Mouse (Mus musculus): ENCODE data around the gene Dnah1. TPM values are rescaled to one million over a fixed set of nuclear protein-coding genes. Genes with fewer than 3 reads are reported as not detected.
A peak's percentile ranks its signal among the peaks of the same experiment; 100 is the strongest.

Dnah1 gene
- polyA plus RNA-seq, 1 experiment from 2014 or later = 2.8 TPM

GRCm38 (mm10) chr14:31226978-31227377, 96.7 kb downstream of the Dnah1 start:
- Histone ChIP-seq H3K9me3 (no peaks in the 10 kb centered on the region), H3K27me3 (ENCODE audit: insufficient read depth, poor library complexity, severe bottlenecking) (no peaks in the 10 kb centered on the region), H3K4me1 (peaks cover 65% of the 10 kb centered on the region), H3K27ac (peak overlapping the region; percentile 44; the same call in 1 of the 2 replicates), H3K4me3 (no peak overlapping the region), H3K36me3 (peaks cover 3% of the 10 kb centered on the region; the same call in 1 of the 2 replicates)
- 72% methylated on average over 4 of the region's 4 CpGs for WGBS
- no peak for DNase-seq (ENCODE audit: low spot score)

DNA sequence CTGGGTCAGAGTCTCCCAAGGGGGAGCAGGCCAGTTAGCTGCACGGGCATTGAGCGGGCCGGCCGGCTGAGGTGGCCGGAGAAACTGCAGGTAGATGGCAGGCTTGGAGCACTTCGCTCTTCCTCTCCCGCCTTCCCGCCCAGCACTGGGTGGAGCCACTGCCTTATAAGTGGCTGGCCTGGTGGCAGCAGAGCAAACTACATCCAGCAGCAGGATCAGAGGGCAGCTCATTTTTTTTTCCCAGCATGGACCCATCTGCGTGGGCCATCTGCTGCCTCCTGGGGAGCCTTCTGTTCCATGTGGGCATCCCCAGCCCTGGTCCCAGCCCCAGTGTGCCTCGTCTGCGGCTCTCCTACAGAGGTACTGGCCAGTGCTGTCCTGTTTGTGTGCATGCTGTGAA, 106.0 kb downstream of the Dnah1 start, which contains the start of gene Sema3g:
Sema3g (plus strand) TSS at position 195 of the 400 bp plus-strand sequence.
- peak within 1 kb of the TSS; percentile 82 for H3K27ac ChIP-seq
- peak; percentile 91 for DNase-seq (ENCODE audit: low spot score)

GRCm38 (mm10) chr14:31216846-31217245, 106.8 kb downstream of the Dnah1 start, which contains the start of gene Nisch:
Gene Nisch, minus strand, starts transcription at chr14:31216946.
- Histone ChIP-seq H3K36me3 (peaks cover 10% of the 10 kb centered on the region), H3K4me1 (peaks cover 71% of the 10 kb centered on the region), H3K4me3 (peak within 1 kb of the TSS; percentile 41), H3K27me3 (ENCODE audit: insufficient read depth, poor library complexity, severe bottlenecking) (0 out of 2 replicates have a peak, but pooled peaks cover 10% of the 10 kb centered on the region), H3K27ac (peak within 1 kb of the TSS; percentile 82), H3K9me3 (no peaks in the 10 kb centered on the region)
- WGBS = 75% methylated on average over 2 of the region's 2 CpGs
- no peak for DNase-seq (ENCODE audit: low spot score)

More for the DNA sequence above, 106.0 kb downstream of the Dnah1 start, which contains the start of gene Sema3g:
- Histone ChIP-seq H3K27me3 (ENCODE audit: insufficient read depth, poor library complexity, severe bottlenecking) (0 out of 2 replicates have a peak, but pooled peaks cover 10% of the 10 kb centered on the region), H3K36me3 (peaks cover 2% of the 10 kb centered on the region), H3K4me1 (peaks cover 64% of the 10 kb centered on the region), H3K4me3 (peak within 1 kb of the TSS; percentile 41), H3K9me3 (no peaks in the 10 kb centered on the region)
- 9% methylated on average over 11 of the region's 11 CpGs for WGBS

DNA sequence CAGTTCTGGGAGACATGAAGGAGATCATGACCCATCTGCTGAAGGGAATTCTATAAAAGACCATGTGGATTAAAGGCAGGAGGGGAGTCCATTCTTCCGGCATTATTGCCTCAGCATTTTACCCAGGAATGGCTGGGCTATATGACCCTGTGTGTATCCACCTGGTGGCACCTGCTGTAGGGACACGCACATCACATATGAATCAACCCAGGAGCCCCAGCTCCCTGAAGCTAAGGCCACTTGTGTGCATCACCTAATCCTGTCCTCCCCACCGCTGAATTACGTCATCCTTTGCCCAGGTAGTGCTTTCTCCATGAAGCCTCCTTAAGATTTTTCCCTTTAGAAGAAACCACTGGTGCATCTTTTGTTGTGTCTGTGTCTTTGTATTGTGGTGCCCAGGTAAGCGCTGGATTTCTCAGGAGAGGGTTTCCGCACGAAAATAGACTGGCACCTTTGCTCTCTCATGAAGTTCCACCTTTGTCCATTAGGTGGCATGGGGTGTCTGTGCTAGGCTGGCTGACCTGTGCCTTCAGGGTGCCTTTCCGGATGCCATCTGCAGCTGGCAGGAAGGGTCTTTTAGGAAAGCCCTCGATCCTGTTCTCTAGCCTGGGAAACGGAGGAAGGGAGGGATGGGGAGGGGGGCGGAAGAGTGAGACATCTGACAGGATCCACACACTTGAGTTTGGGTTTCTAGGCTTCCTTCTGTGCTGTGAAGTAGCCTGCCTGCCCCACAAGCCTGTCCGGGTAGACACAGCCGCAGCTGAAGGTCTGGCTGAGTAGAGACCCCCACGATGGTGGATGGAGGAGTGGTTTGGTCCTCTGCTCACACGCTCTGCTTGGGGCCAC, 108.3 kb downstream of the Dnah1 start:
- no peak for DNase-seq (ENCODE audit: low spot score)
- peak overlapping the region; percentile 74; the same call in 1 of the 2 replicates for H3K27ac ChIP-seq
- no peaks in the 10 kb centered on the region for H3K27me3 ChIP-seq (ENCODE audit: insufficient read depth, poor library complexity, severe bottlenecking)
- H3K4me3 ChIP-seq = 0 out of 2 replicates have a peak overlapping the region, but pooled peaks have one; percentile 13
- peaks cover 23% of the 10 kb centered on the region for H3K36me3 ChIP-seq
- 29% methylated on average over 15 of the region's 15 CpGs for WGBS
- peaks cover 76% of the 10 kb centered on the region for H3K4me1 ChIP-seq
- no peaks in the 10 kb centered on the region for H3K9me3 ChIP-seq

DNA sequence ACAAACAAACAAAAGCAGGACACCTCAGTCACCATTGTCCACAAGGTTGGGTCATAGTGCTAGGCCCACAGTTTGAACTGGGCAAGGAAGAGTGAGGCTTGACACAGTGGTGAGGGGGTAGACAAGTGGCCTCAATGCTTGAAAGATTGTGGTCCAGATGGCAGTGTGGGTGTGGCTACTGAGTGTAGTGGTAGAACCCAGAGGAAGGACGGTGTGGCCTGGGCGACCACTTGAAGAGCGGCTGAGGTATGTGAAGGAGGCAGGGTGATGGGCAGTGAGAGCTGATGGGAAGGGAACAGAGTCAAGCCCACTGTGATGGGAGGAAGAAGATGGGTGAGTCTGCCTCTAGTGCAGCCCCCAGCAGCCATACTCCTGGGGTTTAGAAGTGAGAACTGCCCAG, 109.0 kb downstream of the Dnah1 start:
- H3K4me3 ChIP-seq = no peak overlapping the region
- H3K9me3 ChIP-seq = no peaks in the 10 kb centered on the region
- 51% methylated on average over 3 of the region's 3 CpGs for WGBS
- peaks cover 30% of the 10 kb centered on the region for H3K36me3 ChIP-seq
- H3K4me1 ChIP-seq = peaks cover 83% of the 10 kb centered on the region
- no peaks in the 10 kb centered on the region for H3K27me3 ChIP-seq (ENCODE audit: insufficient read depth, poor library complexity, severe bottlenecking)
- no peak for DNase-seq (ENCODE audit: low spot score)
- H3K27ac ChIP-seq = no peak overlapping the region

DNA sequence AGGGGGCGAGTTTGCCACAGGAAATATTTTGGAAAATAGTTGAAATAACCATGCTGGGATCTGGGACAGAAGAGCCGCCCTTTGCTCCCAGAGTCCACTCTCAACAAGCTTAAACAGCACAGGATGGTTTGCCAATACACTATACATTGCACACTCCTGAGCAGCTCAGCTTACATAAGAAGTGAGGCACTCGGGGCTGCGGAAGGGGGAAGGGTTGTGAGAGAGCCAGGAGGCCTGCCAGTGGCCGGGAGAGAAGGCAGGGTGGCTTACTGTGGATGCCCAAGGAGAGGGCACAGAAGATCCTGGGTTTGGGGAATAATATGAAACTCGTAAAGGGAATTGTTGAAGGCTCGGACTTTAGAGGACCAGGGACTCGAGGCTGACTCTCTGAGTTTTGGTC, 109.8 kb downstream of the Dnah1 start:
- Histone ChIP-seq H3K4me3 (no peak overlapping the region), H3K36me3 (peaks cover 32% of the 10 kb centered on the region), H3K27me3 (ENCODE audit: insufficient read depth, poor library complexity, severe bottlenecking) (no peaks in the 10 kb centered on the region), H3K9me3 (no peaks in the 10 kb centered on the region), H3K27ac (peak overlapping the region; percentile 31; the same call in 1 of the 2 replicates), H3K4me1 (peaks cover 90% of the 10 kb centered on the region)
- DNase-seq (ENCODE audit: low spot score) = no peak
- 54% methylated on average over 8 of the region's 8 CpGs for WGBS

DNA sequence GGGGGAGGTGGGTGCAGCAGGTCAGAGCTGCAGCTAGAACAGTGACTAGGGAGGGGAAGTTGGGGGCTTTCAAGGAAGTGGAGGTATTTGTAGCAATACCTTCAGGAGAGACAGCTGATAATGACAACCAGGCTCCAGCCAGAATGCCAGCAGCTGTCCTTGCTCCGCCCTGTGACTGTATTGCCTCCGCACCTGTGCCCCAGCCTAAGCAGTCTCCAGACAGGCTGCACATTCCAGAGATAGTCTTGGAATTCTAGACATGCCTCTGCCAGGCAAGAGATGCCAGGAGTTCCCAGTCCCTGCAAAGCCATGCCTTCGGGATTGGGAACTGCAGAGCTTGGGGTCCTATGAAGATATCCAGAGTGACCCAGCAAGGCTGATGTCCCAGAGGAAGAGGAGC, 111.2 kb downstream of the Dnah1 start:
- no peak for DNase-seq (ENCODE audit: low spot score)
- Histone ChIP-seq H3K27ac (peak overlapping the region; percentile 62), H3K27me3 (ENCODE audit: insufficient read depth, poor library complexity, severe bottlenecking) (no peaks in the 10 kb centered on the region), H3K4me3 (no peak overlapping the region), H3K4me1 (peaks cover 85% of the 10 kb centered on the region), H3K36me3 (peaks cover 32% of the 10 kb centered on the region), H3K9me3 (no peaks in the 10 kb centered on the region)
- WGBS = 37% methylated on average over 3 of the region's 3 CpGs

GRCm38 (mm10) chr14:31211854-31212253, 111.8 kb downstream of the Dnah1 start:
- peak overlapping the region; percentile 36 for H3K4me3 ChIP-seq
- no peaks in the 10 kb centered on the region for H3K9me3 ChIP-seq
- H3K4me1 ChIP-seq = peaks cover 87% of the 10 kb centered on the region
- DNase-seq (ENCODE audit: low spot score) = no peak
- 82% methylated on average over 6 of the region's 6 CpGs for WGBS
- H3K36me3 ChIP-seq = peaks cover 32% of the 10 kb centered on the region
- H3K27me3 ChIP-seq (ENCODE audit: insufficient read depth, poor library complexity, severe bottlenecking) = no peaks in the 10 kb centered on the region
- H3K27ac ChIP-seq = peak overlapping the region; percentile 62

Other genes with a start within 250 kb of the Dnah1 start
- 66.2 and 73.3 TPM in 2 replicates for gene Smim4, start 194.9 kb downstream of the Dnah1 start, polyA plus RNA-seq (2016; fragmentation: Nextera tagmentation; extraction: Ambion mirVana)
- 422 and 507 TPM in 2 replicates for gene Nt5dc2, start 192.8 kb downstream of the Dnah1 start, polyA plus RNA-seq (2016; fragmentation: Nextera tagmentation; extraction: Ambion mirVana)
- gene Stab1, start 155.3 kb downstream of the Dnah1 start, polyA plus RNA-seq (2016; fragmentation: Nextera tagmentation; extraction: Ambion mirVana) = 28.9 and 30.2 TPM in 2 replicates
- gene Tnnc1, start 115.6 kb downstream of the Dnah1 start, polyA plus RNA-seq (2016; fragmentation: Nextera tagmentation; extraction: Ambion mirVana) = 1,899 and 2,942 TPM in 2 replicates
- 457 and 500 TPM in 2 replicates for gene Nisch, start 107.0 kb downstream of the Dnah1 start, polyA plus RNA-seq (2016; fragmentation: Nextera tagmentation; extraction: Ambion mirVana)
- gene Sema3g, start 106.0 kb downstream of the Dnah1 start, polyA plus RNA-seq (2016; fragmentation: Nextera tagmentation; extraction: Ambion mirVana) = 0.47 and 0.54 TPM in 2 replicates
- 8.4 and 11.8 TPM in 2 replicates for gene Phf7, start 72.6 kb downstream of the Dnah1 start, polyA plus RNA-seq (2016; fragmentation: Nextera tagmentation; extraction: Ambion mirVana)
- gene Bap1, start 72.4 kb downstream of the Dnah1 start, polyA plus RNA-seq (2016; fragmentation: Nextera tagmentation; extraction: Ambion mirVana) = 76.2 and 80.7 TPM in 2 replicates
- 37.1 and 40.8 TPM in 2 replicates for gene Capn7, start 12.7 kb upstream of the Dnah1 start, polyA plus RNA-seq (2016; fragmentation: Nextera tagmentation; extraction: Ambion mirVana)
- 26.5 and 30.1 TPM in 2 replicates for gene Sh3bp5, start 112.2 kb upstream of the Dnah1 start, polyA plus RNA-seq (2016; fragmentation: Nextera tagmentation; extraction: Ambion mirVana)
- gene Eaf1, start 170.5 kb upstream of the Dnah1 start, polyA plus RNA-seq (2016; fragmentation: Nextera tagmentation; extraction: Ambion mirVana) = 22.3 and 25.7 TPM in 2 replicates
- 52.7 and 64.4 TPM in 2 replicates for gene Mettl6, start 171.1 kb upstream of the Dnah1 start, polyA plus RNA-seq (2016; fragmentation: Nextera tagmentation; extraction: Ambion mirVana)